Mouse (Mus musculus): ENCODE measurements around the gene Osgin1. TPM values are rescaled to one million over a fixed set of nuclear protein-coding genes. Genes with fewer than 3 reads are reported as not detected.
A peak's percentile ranks its signal among the peaks of the same experiment; 100 is the strongest.

The Osgin1 gene
- polyA plus RNA-seq, 1 experiment, result 33.8 TPM

DNA sequence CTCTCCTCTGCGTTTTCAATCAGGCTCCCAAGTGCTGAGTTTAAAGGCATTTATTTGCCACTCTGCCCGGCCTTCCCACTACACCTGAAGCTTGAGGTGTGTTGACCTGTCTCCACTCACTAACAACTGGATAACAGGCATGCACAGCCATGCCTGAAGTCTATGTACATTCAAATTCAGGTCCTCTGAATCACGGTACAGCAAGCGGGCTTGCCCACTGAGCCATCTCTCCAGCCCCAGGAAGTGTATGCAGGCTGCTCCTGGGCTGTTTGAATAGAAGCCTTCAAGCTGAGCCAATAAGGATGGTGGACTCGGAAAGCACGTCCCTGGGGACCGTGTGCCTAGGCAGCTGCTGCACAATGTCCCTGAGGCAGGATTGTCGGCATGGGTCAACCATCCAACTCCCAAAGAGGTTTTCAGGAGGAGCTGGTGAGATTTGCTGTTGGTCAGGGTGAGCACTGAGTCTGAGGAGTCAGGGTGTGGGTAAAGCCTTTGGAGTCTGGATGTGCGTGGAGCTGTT, 12.3 kb upstream of the Osgin1 start:
- TF ChIP-seq POLR2A (IDR thresholded peaks at IDR 0.05; ENCODE audit: borderline replicate concordance, low read depth, low read length), result no peak
- no peak for TF ChIP-seq CTCF (IDR thresholded peaks at IDR 0.05; ENCODE audit: low read depth, low read length)
- Histone ChIP-seq H3K4me3 (ENCODE audit: insufficient read depth, low read length) (no peak overlapping the region), H3K4me1 (ENCODE audit: control insufficient read depth, insufficient read depth, low read length) (peaks cover 54% of the 10 kb centered on the region), H3K27ac (ENCODE audit: insufficient read depth, low read depth, low read length) (peak overlapping the region; percentile 73)

DNA sequence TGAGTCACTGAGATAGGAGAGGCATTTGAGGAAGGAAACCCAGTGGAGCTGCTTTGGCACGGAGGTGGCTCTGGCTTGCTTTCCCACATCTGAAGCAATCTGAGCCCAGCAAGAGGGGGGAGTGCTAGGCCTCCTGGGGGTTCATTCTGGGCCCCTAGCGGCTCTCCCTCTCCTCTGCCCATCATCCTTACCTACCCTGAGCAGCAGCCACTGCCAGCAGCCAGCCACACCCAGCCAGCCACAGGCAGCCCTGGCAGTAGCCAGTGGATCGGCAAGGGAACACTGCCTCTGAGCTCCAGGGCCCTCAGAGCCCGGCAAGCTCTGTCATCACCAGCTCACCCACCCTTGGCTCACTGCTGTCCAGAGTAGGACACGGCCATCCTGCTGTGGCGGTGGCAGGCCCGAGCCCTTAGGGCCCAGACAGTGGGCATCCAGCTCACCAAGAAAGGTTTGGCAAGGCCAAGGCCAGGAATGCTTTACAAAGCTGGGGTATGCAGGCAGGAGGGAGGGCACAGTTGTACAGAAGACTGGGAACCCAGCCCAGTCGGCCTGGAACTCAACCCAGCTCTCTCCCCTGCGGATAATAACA, 11.7 kb upstream of the Osgin1 start:
- no peak for TF ChIP-seq POLR2A (IDR thresholded peaks at IDR 0.05; ENCODE audit: borderline replicate concordance, low read depth, low read length)
- TF ChIP-seq CTCF (IDR thresholded peaks at IDR 0.05; ENCODE audit: low read depth, low read length), result no peak
- Histone ChIP-seq H3K4me3 (ENCODE audit: insufficient read depth, low read length) (peak overlapping the region; percentile 8; the same call in 1 of the 2 replicates), H3K4me1 (ENCODE audit: control insufficient read depth, insufficient read depth, low read length) (peaks cover 58% of the 10 kb centered on the region), H3K27ac (ENCODE audit: insufficient read depth, low read depth, low read length) (peak overlapping the region; percentile 82)

DNA sequence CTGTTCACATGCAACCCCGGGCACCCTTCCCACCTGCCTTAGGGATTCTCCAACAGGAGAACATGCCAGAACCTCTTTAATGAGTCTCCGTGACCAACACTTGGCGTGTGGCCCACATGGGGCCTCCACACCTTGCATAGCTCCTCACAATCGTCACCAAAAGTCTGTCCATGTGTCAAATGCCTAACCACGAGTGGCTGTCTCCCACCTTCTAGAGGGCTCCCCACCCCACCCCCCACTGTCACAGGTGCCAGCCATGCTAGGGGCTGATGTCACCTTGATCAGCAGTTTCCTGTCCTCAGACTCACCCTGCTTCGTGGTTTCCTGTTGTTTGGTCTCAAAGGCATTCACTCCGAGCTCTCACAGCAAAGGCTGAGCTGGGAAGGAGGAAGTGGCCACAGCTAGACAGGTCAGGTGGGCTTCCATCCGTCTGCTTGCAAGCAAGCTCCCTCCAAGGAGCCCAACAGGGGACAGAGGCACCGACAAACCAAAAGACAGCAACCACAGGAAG, 10.2 kb upstream of the Osgin1 start:
- TF ChIP-seq CTCF (IDR thresholded peaks at IDR 0.05; ENCODE audit: low read depth, low read length), result no peak
- TF ChIP-seq POLR2A (IDR thresholded peaks at IDR 0.05; ENCODE audit: borderline replicate concordance, low read depth, low read length), result no peak
- Histone ChIP-seq H3K4me1 (ENCODE audit: control insufficient read depth, insufficient read depth, low read length) (peaks cover 71% of the 10 kb centered on the region), H3K4me3 (ENCODE audit: insufficient read depth, low read length) (peak overlapping the region; percentile 7; the same call in 1 of the 2 replicates), H3K27ac (ENCODE audit: insufficient read depth, low read depth, low read length) (peak overlapping the region; percentile 91)

DNA sequence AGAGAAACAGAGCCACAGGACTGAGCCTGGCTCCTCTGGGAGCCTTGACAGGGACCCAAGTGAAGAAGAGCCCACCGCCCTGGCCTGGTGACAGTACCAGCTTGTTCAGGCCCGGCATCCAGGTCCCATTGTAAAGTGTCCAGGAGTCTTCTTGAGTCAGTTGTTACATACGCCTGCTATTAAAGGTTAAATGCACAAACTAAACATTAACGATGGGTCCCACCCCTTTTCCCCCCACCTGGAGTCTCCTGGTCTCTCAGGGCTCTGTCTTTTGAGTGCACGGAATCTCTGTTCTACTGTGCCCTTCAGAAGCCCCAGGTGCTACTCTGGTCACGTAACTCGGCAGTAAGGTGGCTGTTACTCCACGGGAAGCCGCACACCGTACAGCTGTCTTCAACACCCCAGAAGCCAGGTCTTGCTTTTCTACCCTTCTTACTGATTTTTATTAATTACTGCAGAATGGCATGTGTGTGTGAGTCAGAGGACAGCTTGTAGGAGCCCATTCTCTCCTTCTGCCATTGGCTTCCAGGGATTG, 9.7 kb upstream of the Osgin1 start:
- Histone ChIP-seq H3K4me1 (ENCODE audit: control insufficient read depth, insufficient read depth, low read length) (peaks cover 73% of the 10 kb centered on the region), H3K4me3 (ENCODE audit: insufficient read depth, low read length) (peak overlapping the region; percentile 27), H3K27ac (ENCODE audit: insufficient read depth, low read depth, low read length) (peak overlapping the region; percentile 91)
- TF ChIP-seq CTCF (IDR thresholded peaks at IDR 0.05; ENCODE audit: low read depth, low read length) (0 out of 2 replicates have a peak, but pooled peaks have one; percentile 5), POLR2A (IDR thresholded peaks at IDR 0.05; ENCODE audit: borderline replicate concordance, low read depth, low read length) (no peak)

DNA sequence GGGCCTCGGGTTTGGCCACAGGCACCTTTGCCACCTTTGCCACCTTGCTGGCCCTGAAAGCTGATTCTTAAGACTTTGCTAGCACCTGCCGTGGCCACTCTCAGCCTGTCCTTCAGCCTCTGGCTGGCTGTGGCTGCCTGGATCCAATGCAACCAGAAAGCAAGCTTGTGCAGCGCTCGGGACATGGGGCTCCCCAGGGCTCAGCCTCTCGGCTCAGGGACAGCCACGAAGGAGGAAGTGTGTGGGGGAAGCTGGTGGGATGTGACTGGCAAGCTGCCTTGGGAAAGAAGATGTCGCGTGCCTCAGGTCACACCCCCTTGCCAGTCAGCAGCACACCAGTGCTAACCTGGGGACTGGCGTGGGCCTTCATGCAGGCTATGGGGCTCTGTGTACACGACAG, 9.2 kb upstream of the Osgin1 start:
- H3K4me3 ChIP-seq (ENCODE audit: insufficient read depth, low read length), result peak overlapping the region; percentile 27
- peaks cover 69% of the 10 kb centered on the region for H3K4me1 ChIP-seq (ENCODE audit: control insufficient read depth, insufficient read depth, low read length)
- TF ChIP-seq POLR2A (IDR thresholded peaks at IDR 0.05; ENCODE audit: borderline replicate concordance, low read depth, low read length) (no peak), CTCF (IDR thresholded peaks at IDR 0.05; ENCODE audit: low read depth, low read length) (no peak)
- H3K27ac ChIP-seq (ENCODE audit: insufficient read depth, low read depth, low read length), result peak overlapping the region; percentile 99

DNA sequence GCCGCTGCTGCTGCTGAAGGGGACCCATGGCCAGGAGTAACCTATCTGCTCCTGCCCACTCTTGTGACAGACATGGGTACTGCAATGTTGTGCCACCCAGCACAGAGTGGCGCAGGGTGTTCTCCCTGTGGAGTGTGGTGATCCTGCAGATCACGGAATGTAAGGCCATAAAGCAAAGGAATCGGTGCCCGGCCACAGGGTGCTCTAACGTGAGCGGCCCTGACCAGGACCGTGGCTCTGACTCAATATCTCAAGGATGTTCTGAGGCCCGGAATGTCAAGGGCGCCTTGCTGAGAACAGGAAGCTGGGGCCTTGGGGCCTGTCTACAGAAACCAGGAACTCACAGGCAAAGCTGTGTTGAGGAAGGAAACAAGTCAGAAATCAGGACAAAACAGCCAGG, 8.4 kb upstream of the Osgin1 start:
- peaks cover 67% of the 10 kb centered on the region for H3K4me1 ChIP-seq (ENCODE audit: control insufficient read depth, insufficient read depth, low read length)
- TF ChIP-seq CTCF (IDR thresholded peaks at IDR 0.05; ENCODE audit: low read depth, low read length) (no peak), POLR2A (IDR thresholded peaks at IDR 0.05; ENCODE audit: borderline replicate concordance, low read depth, low read length) (no peak)
- H3K27ac ChIP-seq (ENCODE audit: insufficient read depth, low read depth, low read length), result peak overlapping the region; percentile 99
- peak overlapping the region; percentile 86 for H3K4me3 ChIP-seq (ENCODE audit: insufficient read depth, low read length)

DNA sequence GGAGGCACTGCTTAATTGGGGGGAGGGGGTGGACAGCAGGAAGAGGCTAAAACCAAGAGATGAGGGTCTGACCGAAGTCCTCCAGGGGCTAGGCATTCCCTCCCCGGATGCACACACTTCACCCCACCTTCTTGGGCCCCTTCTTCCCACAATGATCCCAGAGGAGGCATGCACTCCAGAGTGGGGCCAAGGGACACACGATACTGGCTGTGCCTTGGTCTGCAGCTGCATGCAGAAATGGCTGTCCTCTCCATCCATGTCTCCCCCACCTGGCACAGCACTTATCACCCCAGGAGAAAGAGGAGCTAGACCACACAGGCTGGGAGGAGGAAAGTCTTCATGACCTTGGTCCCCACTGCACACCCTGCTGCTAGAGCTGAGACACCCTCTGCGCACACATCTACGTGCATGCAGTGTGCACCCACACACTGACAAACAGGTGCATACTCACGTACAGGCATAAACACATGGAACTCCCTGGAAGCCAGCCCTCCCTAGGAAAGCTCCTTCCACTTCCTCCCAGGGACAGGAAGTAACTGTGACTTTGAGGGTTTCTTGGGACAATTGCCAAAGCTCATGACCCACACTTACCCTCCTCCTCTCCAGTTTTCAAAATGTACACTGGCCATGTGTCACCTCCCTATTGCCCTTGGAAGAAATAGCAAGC, 7.7 kb upstream of the Osgin1 start:
- H3K4me3 ChIP-seq (ENCODE audit: insufficient read depth, low read length), result peak overlapping the region; percentile 86
- H3K27ac ChIP-seq (ENCODE audit: insufficient read depth, low read depth, low read length), result peak overlapping the region; percentile 99
- H3K4me1 ChIP-seq (ENCODE audit: control insufficient read depth, insufficient read depth, low read length), result peaks cover 69% of the 10 kb centered on the region
- TF ChIP-seq POLR2A (IDR thresholded peaks at IDR 0.05; ENCODE audit: borderline replicate concordance, low read depth, low read length), result no peak
- no peak for TF ChIP-seq CTCF (IDR thresholded peaks at IDR 0.05; ENCODE audit: low read depth, low read length)

DNA sequence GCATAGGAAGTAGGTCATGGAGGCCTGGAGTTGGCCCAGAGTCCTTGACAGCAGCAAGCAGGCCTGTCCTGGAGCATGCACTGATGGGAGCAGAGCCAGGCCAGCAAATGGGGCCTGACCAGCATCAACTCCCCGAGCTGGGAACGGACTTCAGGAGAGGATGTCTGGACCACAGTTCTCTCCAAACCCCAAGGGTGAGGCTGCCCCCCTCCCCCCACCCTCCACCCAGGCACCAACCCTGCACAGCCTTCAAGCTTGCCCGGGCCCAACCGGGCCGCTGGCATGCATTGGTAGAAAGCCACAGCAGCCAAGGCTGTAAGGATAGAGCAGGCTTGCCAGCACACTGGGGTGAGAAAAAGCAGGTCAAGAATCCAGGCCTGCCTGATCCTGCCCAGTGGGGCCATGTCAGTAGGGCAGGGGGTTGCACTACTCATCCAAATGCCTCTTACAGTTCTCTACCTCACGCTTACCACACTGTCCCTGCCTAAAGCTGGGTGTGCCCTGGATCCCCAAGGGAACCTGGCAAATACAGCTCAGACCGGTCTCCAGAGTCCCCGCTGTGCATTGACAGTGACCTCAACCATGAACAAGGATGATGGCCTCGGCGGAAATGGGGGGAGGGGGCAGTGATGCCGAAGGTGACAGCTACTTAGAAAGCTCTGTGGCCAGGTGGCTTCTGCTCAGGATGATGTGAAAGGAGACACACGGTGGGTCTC, 6.1 kb upstream of the Osgin1 start:
- no peak for TF ChIP-seq POLR2A (IDR thresholded peaks at IDR 0.05; ENCODE audit: borderline replicate concordance, low read depth, low read length)
- TF ChIP-seq CTCF (IDR thresholded peaks at IDR 0.05; ENCODE audit: low read depth, low read length), result no peak
- H3K27ac ChIP-seq (ENCODE audit: insufficient read depth, low read depth, low read length), result no peak overlapping the region
- H3K4me3 ChIP-seq (ENCODE audit: insufficient read depth, low read length), result no peak overlapping the region
- peaks cover 70% of the 10 kb centered on the region for H3K4me1 ChIP-seq (ENCODE audit: control insufficient read depth, insufficient read depth, low read length)

DNA sequence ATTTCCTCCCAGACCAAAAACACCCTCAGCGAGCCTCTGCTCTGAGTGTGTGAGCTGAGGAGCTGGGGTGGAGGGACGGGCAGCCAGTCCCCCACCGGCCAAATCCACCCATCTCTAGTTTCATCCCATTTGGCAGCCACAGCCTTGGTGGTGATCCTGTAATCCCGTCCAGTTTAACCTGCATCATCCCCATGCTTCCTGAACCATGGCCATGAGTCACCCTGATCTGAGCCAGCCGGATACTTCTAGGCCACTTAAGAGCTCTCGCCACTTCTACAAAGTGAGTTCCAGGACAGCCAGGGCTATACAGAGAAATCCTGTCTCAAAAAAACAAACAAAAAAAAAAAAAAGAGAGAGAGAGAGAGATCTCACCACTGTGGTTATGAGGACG, 5.6 kb upstream of the Osgin1 start:
- Histone ChIP-seq H3K4me3 (ENCODE audit: insufficient read depth, low read length) (no peak overlapping the region), H3K4me1 (ENCODE audit: control insufficient read depth, insufficient read depth, low read length) (peaks cover 68% of the 10 kb centered on the region), H3K27ac (ENCODE audit: insufficient read depth, low read depth, low read length) (no peak overlapping the region)
- TF ChIP-seq POLR2A (IDR thresholded peaks at IDR 0.05; ENCODE audit: borderline replicate concordance, low read depth, low read length) (no peak), CTCF (IDR thresholded peaks at IDR 0.05; ENCODE audit: low read depth, low read length) (no peak)

Measured in bone marrow macrophage, adult 2 months (primary cell).